Mouse (Mus musculus) inflammation-experienced regulatory T-cells, adult 6 months (primary cell): ENCODE measurements around the gene Sdf2l1. TPM values are rescaled to one million over a fixed set of nuclear protein-coding genes. Genes with fewer than 3 reads are reported as not detected.
A peak's percentile ranks its signal among the peaks of the same experiment; 100 is the strongest.

ENCODE experiments used
- ATAC-seq: one replicate; pipeline ENCODE4 v1.8.0; 2017
- polyA plus RNA-seq, 3 experiments: library from polyadenylated mRNA; unstranded; fragments of 100-300 nt; shearing (Covaris generic); gene quantifications; one replicate each; pipeline ENCODE4 v1.2.1; 2017

The Sdf2l1 gene
- polyA plus RNA-seq, 3 experiments from 2014 or later = 17.5 to 69.8 (median 18.3) TPM

DNA sequence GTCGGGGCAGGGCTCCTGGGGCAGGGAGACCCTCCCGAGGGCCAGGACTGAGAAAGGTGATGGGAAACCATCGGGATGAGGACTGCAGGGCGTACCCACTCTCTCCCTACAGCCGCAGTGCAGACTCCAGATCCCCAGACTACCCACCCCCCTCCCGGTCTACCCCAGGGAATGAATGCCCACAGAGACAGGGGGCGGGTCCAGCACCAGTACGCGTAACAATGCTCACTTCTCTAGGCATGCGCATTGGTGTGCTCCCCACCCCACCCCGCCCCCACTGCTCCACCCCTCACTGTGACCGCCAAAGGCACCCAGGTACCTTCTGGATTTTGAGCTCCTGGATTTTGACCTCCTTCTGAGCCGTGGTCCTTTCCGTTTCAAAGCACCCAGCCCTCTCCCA, 10.6 kb downstream of the Sdf2l1 start:
- no peak for ATAC-seq

DNA sequence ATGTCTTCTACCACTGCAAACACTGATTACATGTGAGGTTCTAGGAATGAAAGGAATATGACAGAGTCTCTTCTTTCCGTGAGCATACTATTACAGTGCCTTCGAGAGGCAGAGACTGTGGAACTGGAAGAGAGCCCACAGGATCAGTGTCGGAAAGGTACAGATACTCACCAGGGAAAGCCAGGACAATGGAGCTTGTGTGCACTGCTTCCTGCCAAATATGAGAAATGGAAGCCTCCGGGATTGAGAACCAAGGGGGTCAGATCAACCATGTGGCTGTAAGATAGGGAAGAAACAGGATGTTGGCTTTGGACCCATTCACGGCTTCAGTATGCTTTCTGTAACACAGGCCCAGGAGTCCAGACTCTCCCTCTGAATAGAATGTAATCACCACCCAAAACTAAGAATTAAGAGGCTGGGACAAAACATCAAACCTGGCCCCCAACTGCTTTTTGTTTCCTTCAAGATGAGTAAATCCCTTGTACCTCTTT, 14.8 kb downstream of the Sdf2l1 start:
- ATAC-seq = no peak

DNA sequence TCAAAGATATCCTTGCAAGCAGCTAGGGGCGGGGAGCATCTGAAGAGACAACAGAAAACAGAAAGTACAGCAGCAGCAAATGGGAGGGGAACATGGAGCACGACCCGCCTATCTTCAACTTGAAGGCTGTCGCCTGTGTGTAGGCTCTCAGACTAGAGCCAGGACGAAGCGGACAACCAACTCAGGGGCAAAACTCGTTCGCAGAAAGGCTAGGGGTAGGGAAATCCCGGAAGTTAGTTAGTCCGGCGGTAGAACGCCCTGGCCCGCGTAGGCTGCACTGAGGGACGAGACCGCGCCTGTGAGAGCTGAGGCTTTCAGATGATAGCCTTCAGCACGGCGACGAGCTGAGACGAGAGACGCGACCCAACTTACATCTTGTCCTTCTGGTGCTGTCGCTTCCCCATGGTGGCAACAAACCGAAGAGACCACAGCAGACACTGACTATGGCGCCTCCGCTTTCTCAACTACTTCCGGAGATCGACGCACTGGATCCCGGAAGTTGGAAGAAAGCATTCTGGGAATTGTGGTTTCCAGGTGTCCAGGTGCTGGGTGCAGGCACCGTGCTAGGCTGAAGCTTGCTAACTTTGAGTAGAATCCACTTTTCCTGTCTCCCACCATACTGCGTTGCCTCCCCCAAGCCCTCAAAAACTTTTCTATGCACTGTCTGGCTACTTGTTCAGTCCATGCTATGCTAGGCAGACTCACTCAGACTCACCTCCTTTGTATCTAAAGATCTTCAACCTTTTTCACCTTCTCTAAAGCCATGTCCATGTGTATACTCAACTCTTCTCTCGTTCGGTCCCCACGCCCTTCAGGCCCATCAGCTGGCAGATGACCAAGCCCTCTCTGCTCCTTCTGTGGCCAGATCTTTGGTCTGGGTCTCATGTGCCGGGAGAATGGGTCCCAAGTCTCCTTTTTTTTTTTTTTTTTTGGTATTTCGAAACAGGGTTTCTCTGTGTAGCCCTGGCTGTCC, 21.1 kb downstream of the Sdf2l1 start, which contains the start of gene Ppil2:
TSS of gene Ppil2 (minus strand) at position 487 of the 973 bp plus-strand sequence.
- ATAC-seq = peak; percentile 82

DNA sequence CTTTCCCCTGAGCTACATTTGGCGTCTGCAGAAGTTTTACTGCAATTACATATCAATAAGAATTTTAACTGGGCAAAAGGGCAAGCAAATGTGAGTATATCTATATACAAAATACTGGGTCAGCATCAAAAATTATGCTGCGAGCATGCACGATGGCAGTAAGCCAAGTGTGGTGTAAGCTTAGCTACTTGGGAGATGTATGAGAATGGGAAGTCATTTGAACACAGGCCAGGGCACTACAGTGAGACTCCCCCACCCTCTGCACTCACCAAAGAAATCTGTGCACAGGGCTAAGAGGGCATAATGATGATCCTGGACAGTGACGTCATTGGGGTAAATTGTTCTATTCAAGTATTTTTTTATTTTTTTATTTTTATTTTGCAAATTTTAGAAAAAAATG, 27.6 kb downstream of the Sdf2l1 start:
- ATAC-seq = no peak

DNA sequence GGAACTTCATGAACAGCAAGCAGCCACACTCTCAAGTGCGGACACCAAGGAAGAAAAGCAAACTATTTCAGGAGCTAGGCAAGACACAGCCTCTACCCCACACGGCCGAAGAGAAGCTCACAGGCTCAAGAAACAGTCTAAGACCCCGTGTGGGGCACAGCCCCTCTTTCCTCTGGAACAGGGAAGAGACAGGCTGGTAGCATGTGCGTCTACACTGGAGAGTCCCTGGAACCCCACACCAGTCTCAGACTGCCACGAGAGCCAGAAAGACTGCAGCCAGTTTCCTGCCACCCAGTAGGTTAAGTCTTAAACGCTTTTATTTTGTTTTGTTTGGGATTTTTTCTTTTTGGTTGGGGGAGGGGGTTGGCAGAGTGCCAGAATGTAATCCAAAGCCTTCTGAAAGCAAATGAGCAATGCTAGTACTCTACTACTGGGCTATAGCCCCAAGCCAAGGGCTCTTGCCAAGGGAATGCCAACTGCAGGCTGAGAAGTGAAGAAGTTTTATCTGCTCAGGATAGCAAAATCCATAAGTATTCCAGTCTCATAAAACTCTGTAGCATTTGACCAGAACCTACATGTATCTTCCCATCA, 29.5 kb downstream of the Sdf2l1 start:
- no peak for ATAC-seq

DNA sequence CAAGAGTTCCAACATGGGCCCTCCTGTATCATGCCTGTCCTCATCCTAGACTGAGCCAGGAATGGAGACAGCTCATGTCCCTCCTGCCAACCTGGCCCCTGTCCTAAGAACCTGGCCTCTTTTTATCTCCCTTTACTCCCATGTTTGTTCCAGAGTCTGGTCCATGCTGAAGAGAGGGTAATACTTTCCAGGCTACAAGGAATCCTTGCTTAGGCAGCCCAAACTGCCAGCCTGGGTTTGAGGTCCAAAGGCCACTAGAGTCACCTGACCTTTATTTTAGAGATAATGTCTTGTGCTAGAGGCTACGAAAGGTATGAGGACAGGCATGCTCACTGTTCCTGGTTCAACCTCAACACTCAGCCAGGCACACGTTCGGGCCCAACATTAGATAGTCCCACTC, 35.2 kb downstream of the Sdf2l1 start:
- ATAC-seq = no peak

DNA sequence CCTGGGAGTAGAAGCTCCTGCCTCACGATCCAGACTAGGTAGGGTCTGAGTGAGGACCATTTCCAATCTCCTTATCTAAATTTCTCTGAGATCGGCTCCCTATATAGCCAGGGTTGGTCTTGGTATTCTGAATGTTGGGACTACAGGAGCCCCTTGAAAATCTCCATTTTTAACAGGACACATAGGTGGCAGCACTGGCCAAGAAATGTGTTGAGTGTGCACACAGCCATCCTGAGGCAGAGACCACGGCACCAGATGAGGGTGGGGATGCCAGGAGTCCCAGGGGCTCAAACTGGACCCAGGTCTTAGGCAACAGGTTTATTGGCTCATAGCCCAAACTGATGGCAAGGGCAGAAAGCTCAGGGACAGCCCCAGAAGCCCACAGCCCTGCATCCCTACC, 43.8 kb downstream of the Sdf2l1 start:
- no peak for ATAC-seq

DNA sequence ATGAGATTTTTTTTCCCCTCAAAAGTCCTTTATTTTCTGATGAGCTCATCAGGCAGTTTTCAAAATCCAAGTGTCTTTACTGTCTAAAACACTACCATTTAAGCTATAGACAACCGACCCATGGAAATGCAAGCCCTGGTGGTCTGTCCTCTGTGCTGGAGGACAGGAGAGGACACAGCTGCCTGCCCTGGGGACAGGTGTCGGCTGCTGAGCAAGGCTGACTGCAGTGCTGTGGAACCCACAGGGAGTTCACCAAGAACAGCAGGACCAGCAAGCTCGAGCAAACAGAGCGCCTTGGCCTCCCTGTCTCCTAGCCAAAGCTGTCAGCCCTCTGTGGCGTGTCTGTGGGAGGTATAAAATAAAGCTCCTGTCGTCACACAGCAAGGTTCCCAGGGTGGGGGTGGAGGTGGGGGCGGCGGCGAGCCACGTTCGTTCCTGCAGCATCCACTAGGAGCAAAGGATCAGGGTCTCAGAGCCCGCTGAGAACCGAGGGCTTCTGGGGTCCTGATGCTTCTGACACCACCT, 45.5 kb downstream of the Sdf2l1 start:
- ATAC-seq = no peak

DNA sequence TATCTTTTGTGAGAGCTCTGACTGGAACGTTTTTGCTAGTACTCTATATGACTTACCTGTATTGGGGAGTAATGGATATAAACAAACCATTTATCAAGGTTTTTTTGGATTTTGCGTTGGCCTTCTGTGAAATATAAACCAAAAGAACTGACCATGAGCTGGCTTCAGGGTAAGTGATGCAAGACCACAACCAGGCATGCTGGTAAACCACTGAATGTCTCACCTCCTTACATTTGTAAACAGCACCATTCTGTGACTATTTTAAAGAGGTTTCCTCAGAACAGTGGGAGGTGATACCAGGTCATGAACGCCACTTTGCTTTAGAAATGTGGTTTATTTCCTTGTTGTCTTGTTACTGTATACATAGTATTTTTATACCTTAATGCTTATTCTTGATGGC, 45.9 kb downstream of the Sdf2l1 start:
- ATAC-seq = no peak

DNA sequence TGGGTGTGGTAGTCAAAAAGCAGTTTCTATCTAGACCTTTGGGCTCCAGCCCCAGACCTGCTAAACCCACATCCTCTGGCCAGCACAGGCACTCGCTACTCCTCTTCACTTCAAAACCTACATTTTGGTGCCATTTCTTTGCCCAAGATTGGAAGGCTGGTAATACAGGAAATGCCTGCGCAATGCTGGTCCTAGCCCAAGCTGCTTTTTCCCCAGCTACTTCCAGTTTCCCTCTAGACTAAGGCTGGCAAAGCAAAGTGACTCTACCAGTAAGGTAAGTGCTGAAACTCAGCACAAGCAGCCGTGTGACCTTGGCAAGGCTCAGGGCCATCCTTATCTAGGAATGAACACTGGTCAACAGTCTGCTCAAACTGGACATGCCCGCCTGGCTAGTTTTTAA, 46.5 kb downstream of the Sdf2l1 start:
- ATAC-seq = peak; percentile 32

DNA sequence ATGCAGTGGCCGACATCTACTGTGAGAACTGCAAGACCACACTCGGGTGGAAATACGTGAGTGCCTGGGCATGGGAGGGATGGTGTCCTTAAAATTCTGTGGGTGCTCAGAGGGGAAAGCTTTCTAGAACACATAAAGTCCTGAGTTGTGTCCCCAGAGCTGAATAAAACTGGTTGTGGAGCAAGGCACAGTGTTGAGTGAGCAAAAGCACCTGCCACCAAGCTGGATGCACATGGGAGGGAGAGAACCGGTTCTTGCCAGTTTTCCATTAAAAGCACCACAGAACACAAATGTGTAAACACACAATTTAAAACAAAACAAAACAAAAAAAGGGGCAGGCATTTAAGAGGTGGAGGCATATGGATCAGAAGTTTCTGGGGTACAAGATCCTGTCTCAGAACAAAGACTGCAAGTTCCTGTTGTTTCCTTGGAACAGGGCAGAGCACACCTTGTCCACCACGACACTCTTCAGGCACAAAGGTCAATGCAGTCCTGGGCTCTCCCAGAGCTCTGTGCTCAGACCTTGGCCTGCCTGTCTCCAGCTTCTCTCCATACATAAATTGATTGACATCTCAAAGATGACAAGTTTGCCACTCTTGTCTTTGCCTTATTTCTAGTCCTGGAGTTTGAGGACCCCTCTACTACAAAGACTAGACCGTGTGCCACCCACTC, 49.9 kb downstream of the Sdf2l1 start:
- no peak for ATAC-seq

Other genes starting within 250 kb of the Sdf2l1 start
- 10 to 100 TPM; 11.1 to 13.0 (median 11.7) TPM for gene Ppm1f, start 235.9 kb downstream of the Sdf2l1 start, polyA plus RNA-seq
- 10 to 100 TPM; 30.0 to 37.9 (median 31.0) TPM for gene Mapk1, start 149.0 kb downstream of the Sdf2l1 start, polyA plus RNA-seq
- gene Ypel1, start 62.7 kb downstream of the Sdf2l1 start, polyA plus RNA-seq = 1 to 10 TPM; 4.6 to 7.0 (median 7.0) TPM
- gene Ppil2, start 21.1 kb downstream of the Sdf2l1 start, polyA plus RNA-seq = 100 to 1,000 TPM; 205 to 233 (median 224) TPM
- 10 to 100 TPM in 1 of 3 experiments, 1 to 10 TPM in 2; 3.4 to 26.3 (median 5.8) TPM for gene 2610318N02Rik, start 7.2 kb downstream of the Sdf2l1 start, polyA plus RNA-seq
- 10 to 100 TPM in 1 of 3 experiments, 1 to 10 TPM in 2; 5.3 to 11.5 (median 7.4) TPM for gene Ydjc, start 12.2 kb upstream of the Sdf2l1 start, polyA plus RNA-seq
- 1 to 10 TPM in 1 of 3 experiments, under 1 TPM in 2; 0.57 to 1.1 (median 0.70) TPM for gene Ccdc116, start 14.8 kb upstream of the Sdf2l1 start, polyA plus RNA-seq
- gene Ube2l3, start 70.3 kb upstream of the Sdf2l1 start, polyA plus RNA-seq = 100 to 1,000 TPM; 241 to 356 (median 330) TPM
- under 1 TPM in 1 of 3 experiments, not detected in 2; 0.07 TPM for gene Rimbp3, start 76.2 kb upstream of the Sdf2l1 start, polyA plus RNA-seq
- gene Hic2, start 101.2 kb upstream of the Sdf2l1 start, polyA plus RNA-seq = 1 to 10 TPM in 1 of 3 experiments, under 1 TPM in 2; 0.72 to 1.8 (median 0.83) TPM
- gene Tmem191c, start 143.7 kb upstream of the Sdf2l1 start, polyA plus RNA-seq = 10 to 100 TPM; 16.9 to 42.0 (median 36.2) TPM
- under 1 TPM; 0.58 to 0.83 (median 0.70) TPM for gene Serpind1, start 199.0 kb upstream of the Sdf2l1 start, polyA plus RNA-seq